Mouse (Mus musculus) hindbrain, embryonic 16.5 days (tissue): ENCODE results near the gene Pramef6. TPM values are rescaled to one million over a fixed set of nuclear protein-coding genes. Genes with fewer than 3 reads are reported as not detected.
"Not testable (repeated sequence)": the region's sequence is repeated elsewhere in the genome, so short reads cannot be mapped to it uniquely, and the experiment has no call there.

ENCODE experiments used
- ATAC-seq: fragments of 200-750 bp; cut with Nextera tagmentation; 2 replicates; pipeline ENCODE4 v1.8.0; 2017; ENCODE audit warnings: moderate TSS enrichment, moderate library complexity
- H3K27ac ChIP-seq: fragments of 300-500 bp; sonication (generic); 2 replicates; pipeline ENCODE4 v1.5.1; 2014; ENCODE audit warnings: low read depth, mild to moderate bottlenecking, control low read depth, low read length, moderate library complexity
- H3K27me3 ChIP-seq: fragments of 300-500 bp; sonication (generic); replicated peaks from 2 replicates; pipeline ENCODE4 v1.6.1; 2014; ENCODE audit warnings: low read length; ENCODE audit not compliant: control insufficient read depth, insufficient read depth
- H3K36me3 ChIP-seq: fragments of 300-500 bp; sonication (generic); 2 replicates; pipeline ENCODE4 v1.6.1; 2014; ENCODE audit warnings: mild to moderate bottlenecking, low read length, moderate library complexity, mixed read lengths; ENCODE audit not compliant: control insufficient read depth, insufficient read depth
- H3K4me1 ChIP-seq: fragments of 300-500 bp; sonication (generic); 2 replicates; pipeline ENCODE4 v1.6.1; 2014; ENCODE audit warnings: low read depth, low read length; ENCODE audit not compliant: control insufficient read depth, insufficient read depth
- H3K4me2 ChIP-seq: fragments of 300-500 bp; sonication (generic); 2 replicates; pipeline ENCODE4 v1.6.1; 2014; ENCODE audit warnings: mild to moderate bottlenecking, low read length, control low read depth, moderate library complexity
- H3K4me3 ChIP-seq: fragments of 300-500 bp; sonication (generic); 2 replicates; pipeline ENCODE4 v1.5.1; 2014; ENCODE audit warnings: mild to moderate bottlenecking, low read length, control low read depth, moderate library complexity
- H3K9ac ChIP-seq: fragments of 300-500 bp; sonication (generic); 2 replicates; pipeline ENCODE4 v1.6.1; 2014; ENCODE audit warnings: low read depth, mild to moderate bottlenecking, control low read depth, low read length, moderate library complexity
- H3K9me3 ChIP-seq: fragments of 300-500 bp; sonication (generic); 2 replicates; pipeline ENCODE4 v1.6.1; 2014; ENCODE audit warnings: mild to moderate bottlenecking, low read length, moderate library complexity; ENCODE audit not compliant: control insufficient read depth
- WGBS: fragments of 180-500 bp; shearing (Covaris S2); extraction: QIAGEN DNeasy Blood & Tissue Kit; methylation state at CpG from one replicate; pipeline ENCODE4 v1.1.7; 2014; 5-methylcytosine and 5-hydroxymethylcytosine counted together
- polyA plus RNA-seq: library from polyadenylated mRNA; unstranded; fragments of >200 nt; fragmentation: Nextera tagmentation; extraction: Ambion mirVana; gene quantifications from 2 replicates; pipeline ENCODE4 v1.2.1, GENCODE M21; 2015

Pramef6 gene
- polyA plus RNA-seq: not detected in 2 replicates

GRCm38 (mm10) chr4:143900280-143900679 is at the start of gene Pramef6:
Pramef6 (minus strand) TSS chr4:143900380.
- not testable (repeated sequence) for H3K27ac ChIP-seq, H3K9me3 ChIP-seq, H3K4me3 ChIP-seq, H3K9ac ChIP-seq, H3K4me2 ChIP-seq, ATAC-seq, H3K4me1 ChIP-seq, H3K36me3 ChIP-seq, H3K27me3 ChIP-seq
- 89% methylated on average over 1 of the region's 1 CpGs for WGBS

GRCm38 (mm10) chr4:143894406-143894805 is 5.8 kb downstream of the Pramef6 start:
- 82% methylated on average over 3 of the region's 3 CpGs for WGBS
- not testable (repeated sequence) for ATAC-seq, H3K4me3 ChIP-seq, H3K27me3 ChIP-seq, H3K27ac ChIP-seq, H3K9ac ChIP-seq, H3K4me2 ChIP-seq, H3K36me3 ChIP-seq, H3K4me1 ChIP-seq
- peaks cover 11% of the 10 kb centered on the region for H3K9me3 ChIP-seq

- 57% methylated on average over 1 of the region's 1 CpGs for WGBS
These were observed 17.8 kb downstream of the Pramef6 start for GRCm38 (mm10) chr4:143882371-143882770.

DNA sequence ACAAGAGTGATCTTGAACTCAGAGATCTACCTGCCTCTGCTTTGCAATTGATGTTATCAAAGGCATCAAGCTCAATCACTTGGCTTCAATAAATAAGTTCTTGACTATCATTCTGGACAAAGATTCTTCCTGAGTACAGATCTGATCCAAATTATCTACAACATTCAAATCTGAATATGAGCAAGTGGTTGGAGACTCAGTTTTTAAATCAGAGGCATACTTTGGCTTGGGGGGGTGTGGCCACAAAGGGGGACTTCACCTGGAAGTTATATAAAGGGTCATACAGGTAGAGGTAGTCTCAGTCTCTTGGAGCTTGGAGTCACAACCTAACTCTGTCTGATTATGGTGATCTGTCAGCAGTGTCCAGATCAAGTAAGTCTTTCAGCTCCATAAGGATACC is 54.0 kb downstream of the Pramef6 start, which contains the start of gene Gm13103:
Gm13103 (plus strand) TSS at position 301 of the 400 bp plus-strand sequence.
- H3K9ac ChIP-seq, H3K4me2 ChIP-seq, H3K27me3 ChIP-seq, H3K4me1 ChIP-seq, H3K27ac ChIP-seq, H3K4me3 ChIP-seq, H3K36me3 ChIP-seq, ATAC-seq: not testable (repeated sequence)
- peaks cover 20% of the 10 kb centered on the region for H3K9me3 ChIP-seq

More at GRCm38 (mm10) chr4:143882371-143882770, 17.8 kb downstream of the Pramef6 start:
- H3K4me2 ChIP-seq, H3K27me3 ChIP-seq, ATAC-seq, H3K27ac ChIP-seq, H3K36me3 ChIP-seq, H3K9me3 ChIP-seq, H3K4me3 ChIP-seq, H3K9ac ChIP-seq, H3K4me1 ChIP-seq: not testable (repeated sequence)

Other genes with a start within 250 kb of the Pramef6 start
- gene Gm13088, start 243.1 kb downstream of the Pramef6 start, polyA plus RNA-seq: not detected in 2 replicates
- not detected in 2 replicates for gene Gm13089, start 197.7 kb downstream of the Pramef6 start, polyA plus RNA-seq
- not detected in 2 replicates for gene Gm13078, start 180.9 kb downstream of the Pramef6 start, polyA plus RNA-seq
- gene Gm13023, start 111.0 kb downstream of the Pramef6 start, polyA plus RNA-seq: not detected in 2 replicates
- gene Gm13084, start 84.3 kb downstream of the Pramef6 start, polyA plus RNA-seq: not detected in 2 replicates
- gene Gm13103, start 53.9 kb downstream of the Pramef6 start, polyA plus RNA-seq: not detected in 2 replicates
- gene Pramef25, start 50.6 kb upstream of the Pramef6 start, polyA plus RNA-seq: not detected in 2 replicates
- not detected in 2 replicates for gene Gm13101, start 66.6 kb upstream of the Pramef6 start, polyA plus RNA-seq
- gene Pramef17, start 94.0 kb upstream of the Pramef6 start, polyA plus RNA-seq: not detected in 2 replicates
- not detected in 2 replicates for gene Pramel4, start 158.7 kb upstream of the Pramef6 start, polyA plus RNA-seq
- not detected in 2 replicates for gene Gm13102, start 206.1 kb upstream of the Pramef6 start, polyA plus RNA-seq